Mouse (Mus musculus) megakaryocyte, embryonic 14.5 days (primary cell): ENCODE results near the gene Thap4. TPM values are rescaled to one million over a fixed set of nuclear protein-coding genes. Genes with fewer than 3 reads are reported as not detected.
"Not testable (repeated sequence)": the region's sequence is repeated elsewhere in the genome, so short reads cannot be mapped to it uniquely, and the experiment has no call there.

ENCODE experiments used
- H3K27me3 ChIP-seq: replicated peaks from 2 replicates; pipeline ENCODE3; 2012; ENCODE audit warnings: inconsistent platforms
- H3K36me3 ChIP-seq: replicated peaks from 2 replicates; pipeline ENCODE3; 2012; ENCODE audit warnings: low read length, inconsistent platforms, mixed read lengths
- H3K4me1 ChIP-seq: 2 replicates; pipeline ENCODE4 v1.6.1; 2012; ENCODE audit warnings: inconsistent platforms
- H3K4me3 ChIP-seq: replicated peaks from 2 replicates; pipeline ENCODE3; 2012; ENCODE audit warnings: moderate library complexity, mild to moderate bottlenecking, inconsistent platforms
- H3K9me3 ChIP-seq: 2 replicates; pipeline ENCODE4 v1.6.1; 2012; ENCODE audit warnings: inconsistent platforms
- FLI1 ChIP-seq: IDR thresholded peaks from 2 replicates; pipeline ENCODE4 v1.6.1; 2012; ENCODE audit warnings: low read length, inconsistent platforms, mixed read lengths
- GATA1 ChIP-seq: IDR thresholded peaks from 3 replicates; pipeline ENCODE4 v1.6.1; 2012; ENCODE audit warnings: mixed read lengths, low read length, inconsistent platforms, borderline replicate concordance
- polyA plus RNA-seq: library from polyadenylated mRNA; stranded (reverse); fragments of >175 nt; gene quantifications from 2 replicates; pipeline ENCODE4 v1.2.3, GENCODE M21; 2012; ENCODE audit warnings: low replicate concordance; ENCODE audit not compliant: insufficient read depth

The Thap4 gene
- polyA plus RNA-seq, 1 experiment: 40.4 TPM

GRCm38 (mm10) chr1:93685401-93686244 lies 69.0 kb downstream of the Thap4 start, which contains the start of gene Bok:
TSS of gene Bok (plus strand) at chr1:93685660.
- Histone ChIP-seq H3K4me3 (peak within 1 kb of the TSS; percentile 88), H3K36me3 (no peaks in the 10 kb centered on the region), H3K27me3 (peaks cover 80% of the 10 kb centered on the region), H3K9me3 (peaks cover 13% of the 10 kb centered on the region), H3K4me1 (peaks cover 39% of the 10 kb centered on the region)
- no peak for TF ChIP-seq FLI1
- TF ChIP-seq GATA1: no peak

GRCm38 (mm10) chr1:93679889-93680568 lies 74.6 kb downstream of the Thap4 start:
- no peak overlapping the region for H3K4me3 ChIP-seq
- H3K4me1 ChIP-seq: peaks cover 20% of the 10 kb centered on the region
- no peaks in the 10 kb centered on the region for H3K36me3 ChIP-seq
- TF ChIP-seq FLI1 (no peak), GATA1 (no peak)
- peaks cover 20% of the 10 kb centered on the region for H3K9me3 ChIP-seq
- H3K27me3 ChIP-seq: peaks cover 43% of the 10 kb centered on the region

GRCm38 (mm10) chr1:93678386-93678785 lies 76.3 kb downstream of the Thap4 start:
- TF ChIP-seq FLI1 (no peak), GATA1 (no peak)
- Histone ChIP-seq H3K36me3 (no peaks in the 10 kb centered on the region), H3K4me1 (peaks cover 19% of the 10 kb centered on the region), H3K4me3 (no peak overlapping the region), H3K9me3 (peaks cover 28% of the 10 kb centered on the region), H3K27me3 (peaks cover 28% of the 10 kb centered on the region)

- no peaks in the 10 kb centered on the region for H3K36me3 ChIP-seq
- H3K4me3 ChIP-seq: no peak overlapping the region
- H3K4me1 ChIP-seq: peaks cover 22% of the 10 kb centered on the region
- no peak for TF ChIP-seq GATA1
- TF ChIP-seq FLI1: no peak
- peaks cover 7% of the 10 kb centered on the region for H3K27me3 ChIP-seq
- H3K9me3 ChIP-seq: peaks cover 16% of the 10 kb centered on the region
Observed at GRCm38 (mm10) chr1:93672682-93673081, 82.0 kb downstream of the Thap4 start.

- H3K9me3 ChIP-seq: peaks cover 16% of the 10 kb centered on the region
- no peaks in the 10 kb centered on the region for H3K36me3 ChIP-seq
- H3K27me3 ChIP-seq: peaks cover 12% of the 10 kb centered on the region
- H3K4me1 ChIP-seq: peaks cover 29% of the 10 kb centered on the region
- no peak overlapping the region for H3K4me3 ChIP-seq
- TF ChIP-seq GATA1 (no peak), FLI1 (no peak)
Observed at GRCm38 (mm10) chr1:93669941-93670340, 84.7 kb downstream of the Thap4 start.

- H3K4me1 ChIP-seq: peaks cover 29% of the 10 kb centered on the region
- peaks cover 17% of the 10 kb centered on the region for H3K27me3 ChIP-seq
- H3K36me3 ChIP-seq: no peaks in the 10 kb centered on the region
- peaks cover 14% of the 10 kb centered on the region for H3K9me3 ChIP-seq
- TF ChIP-seq GATA1: no peak
- TF ChIP-seq FLI1: no peak
- H3K4me3 ChIP-seq: peak overlapping the region; percentile 90
Observed at GRCm38 (mm10) chr1:93668791-93669548, 85.7 kb downstream of the Thap4 start.

- H3K9me3 ChIP-seq: peaks cover 3% of the 10 kb centered on the region
- H3K27me3 ChIP-seq: peaks cover 20% of the 10 kb centered on the region
- H3K4me3 ChIP-seq: no peak overlapping the region
- TF ChIP-seq FLI1: no peak
- TF ChIP-seq GATA1: no peak
- no peaks in the 10 kb centered on the region for H3K36me3 ChIP-seq
- H3K4me1 ChIP-seq: peaks cover 29% of the 10 kb centered on the region
Observed at GRCm38 (mm10) chr1:93667760-93668400, 86.8 kb downstream of the Thap4 start.

- H3K4me3 ChIP-seq, H3K27me3 ChIP-seq, H3K36me3 ChIP-seq: not testable (repeated sequence)
- peaks cover 22% of the 10 kb centered on the region for H3K9me3 ChIP-seq
- H3K4me1 ChIP-seq: peaks cover 15% of the 10 kb centered on the region
Observed at GRCm38 (mm10) chr1:93658559-93658958, 96.1 kb downstream of the Thap4 start, which contains the start of gene Stk25. TSS of gene Stk25 (minus strand) at chr1:93658659.

GRCm38 (mm10) chr1:93657025-93657360 lies 97.7 kb downstream of the Thap4 start:
- peaks cover 6% of the 10 kb centered on the region for H3K27me3 ChIP-seq
- TF ChIP-seq GATA1 (no peak), FLI1 (no peak)

More at GRCm38 (mm10) chr1:93657025-93657360, 97.7 kb downstream of the Thap4 start:
- Histone ChIP-seq H3K4me1 (peaks cover 20% of the 10 kb centered on the region), H3K9me3 (peaks cover 18% of the 10 kb centered on the region), H3K4me3 (no peak overlapping the region), H3K36me3 (no peaks in the 10 kb centered on the region)
